Mouse (Mus musculus) kidney, adult 2 months (tissue): ENCODE data around the gene Tex12. TPM values are rescaled to one million over a fixed set of nuclear protein-coding genes. Genes with fewer than 3 reads are reported as not detected.

ENCODE experiments used
- DNase-seq: peaks from one replicate; pipeline ENCODE4 v3.0.0; 2021
- H3K27ac ChIP-seq: fragments of 200-500 bp; 2 replicates; pipeline ENCODE4 v1.5.1; 2012; ENCODE audit warnings: low read depth, low read length, control low read depth, inconsistent platforms; ENCODE audit not compliant: insufficient read depth
- H3K27me3 ChIP-seq: fragments of 200-500 bp; replicated peaks from 2 replicates; pipeline ENCODE4 v1.6.1; 2012; ENCODE audit warnings: mild to moderate bottlenecking, moderate library complexity, low read length, inconsistent platforms; ENCODE audit not compliant: control insufficient read depth, insufficient read depth
- H3K36me3 ChIP-seq: fragments of 200-500 bp; 2 replicates; pipeline ENCODE4 v1.6.1; 2012; ENCODE audit warnings: mild to moderate bottlenecking, moderate library complexity, low read length, inconsistent platforms; ENCODE audit not compliant: control insufficient read depth, insufficient read depth
- H3K4me1 ChIP-seq: fragments of 200-500 bp; 2 replicates; pipeline ENCODE4 v1.6.1; 2011; ENCODE audit warnings: low read length; ENCODE audit not compliant: control insufficient read depth, insufficient read depth
- H3K4me3 ChIP-seq: fragments of 200-500 bp; 2 replicates; pipeline ENCODE4 v1.5.1; 2011; ENCODE audit warnings: mild to moderate bottlenecking, low read depth, low read length, control low read depth; ENCODE audit not compliant: insufficient read depth
- CTCF ChIP-seq: fragments of 200-500 bp; conservative IDR thresholded peaks from 2 replicates; pipeline ENCODE4 v1.5.1; 2011; ENCODE audit warnings: low read depth, mild to moderate bottlenecking, control low read depth, low read length, moderate library complexity, mixed read lengths; ENCODE audit not compliant: insufficient read depth, insufficient read length
- POLR2A ChIP-seq: fragments of 200-500 bp; IDR thresholded peaks from one replicate; pipeline ENCODE4 v1.6.1; 2011; ENCODE audit warnings: low read depth, low read length, control low read depth
- WGBS: fragments of 180-500 bp; shearing (Covaris S2); methylation state at CpG from one replicate; pipeline ENCODE4 v1.1.7; 2018; 5-methylcytosine and 5-hydroxymethylcytosine counted together
- polyA plus RNA-seq: library from polyadenylated mRNA; depleted of rRNA; stranded (reverse); fragments of >200 nt; gene quantifications from 2 replicates; pipeline ENCODE4 v1.2.3, GENCODE M21; 2012

The Tex12 gene
- polyA plus RNA-seq, 1 experiment: not detected

DNA sequence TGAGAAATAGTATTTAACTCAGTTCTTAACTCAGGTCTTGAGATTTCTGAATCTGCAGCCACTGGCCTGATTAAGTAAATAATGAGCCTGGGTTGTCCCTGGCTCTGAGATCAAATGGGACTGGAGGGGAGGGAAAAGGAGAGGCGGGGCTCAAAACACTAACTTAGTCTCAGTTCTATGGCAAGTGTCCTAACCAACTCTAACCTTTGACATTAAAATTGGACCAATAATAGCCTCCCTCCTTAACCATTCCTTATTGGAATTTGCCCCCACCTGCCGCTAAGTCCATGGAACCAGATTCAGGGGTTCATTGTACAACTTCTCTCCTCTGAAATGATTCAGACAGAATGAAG lies 6.1 kb downstream of the Tex12 start, which contains the start of gene Bco2:
TSS of gene Bco2 (minus strand) at position 88 of the 353 bp plus-strand sequence.
- Histone ChIP-seq H3K27ac (peak within 1 kb of the TSS; percentile 85), H3K27me3 (no peaks in the 10 kb centered on the region), H3K4me1 (peaks cover 7% of the 10 kb centered on the region; the same call in 1 of the 2 replicates), H3K4me3 (peak within 1 kb of the TSS; percentile 32), H3K36me3 (no peaks in the 10 kb centered on the region)
- WGBS: 26% methylated on average over 2 of the region's 2 CpGs
- DNase-seq: peak; percentile 85
- TF ChIP-seq CTCF: no peak

DNA sequence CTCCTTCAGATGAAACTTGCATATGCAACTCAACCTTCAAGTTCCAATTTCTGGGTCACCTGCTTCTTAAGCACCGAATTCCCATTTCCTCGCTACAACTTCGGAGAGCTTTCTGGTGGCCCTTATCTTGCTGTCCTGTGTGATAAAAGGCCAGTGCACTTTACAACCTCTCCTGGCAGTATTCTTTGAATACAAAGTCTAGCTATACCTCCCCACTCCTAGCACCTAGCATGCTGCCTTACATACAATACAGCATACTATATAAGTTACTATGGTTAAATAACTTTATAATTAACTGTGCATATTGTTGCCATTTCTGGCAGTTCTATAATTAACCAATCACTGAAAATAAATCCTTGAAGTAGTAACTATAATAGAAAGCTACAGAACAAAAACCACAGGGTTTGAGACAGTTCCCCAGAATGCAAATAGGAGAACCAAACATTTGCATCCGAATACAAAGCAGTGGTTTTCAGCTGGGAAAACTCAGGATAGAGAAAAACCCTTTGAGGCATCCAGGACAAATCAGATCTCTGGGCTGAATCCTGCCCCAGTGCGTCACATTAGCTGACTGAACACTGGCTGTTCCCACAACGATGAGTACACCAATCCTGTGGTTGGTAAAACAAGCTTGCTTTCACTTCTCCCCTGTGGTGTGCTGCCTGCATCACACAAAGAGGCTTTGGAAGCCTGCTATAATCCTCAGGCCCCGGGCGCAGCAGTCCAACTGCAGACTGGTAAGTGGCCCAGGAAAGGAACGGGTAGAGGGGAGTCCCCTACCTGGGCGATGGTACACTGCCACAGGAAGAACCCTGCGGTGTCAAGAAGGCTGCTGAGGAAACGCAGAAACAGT lies 6.7 kb downstream of the Tex12 start, which contains the start of gene Il18:
TSS of gene Il18 (plus strand) at position 587 of the 853 bp plus-strand sequence.
- H3K4me3 ChIP-seq: peak within 1 kb of the TSS; percentile 32
- 34% methylated on average over 12 of the region's 12 CpGs for WGBS
- peak; percentile 55 for DNase-seq
- peaks cover 7% of the 10 kb centered on the region; the same call in 1 of the 2 replicates for H3K4me1 ChIP-seq
- H3K36me3 ChIP-seq: no peaks in the 10 kb centered on the region
- peak within 1 kb of the TSS; percentile 85 for H3K27ac ChIP-seq
- TF ChIP-seq POLR2A (no peak), CTCF (no peak)
- H3K27me3 ChIP-seq: no peaks in the 10 kb centered on the region

DNA sequence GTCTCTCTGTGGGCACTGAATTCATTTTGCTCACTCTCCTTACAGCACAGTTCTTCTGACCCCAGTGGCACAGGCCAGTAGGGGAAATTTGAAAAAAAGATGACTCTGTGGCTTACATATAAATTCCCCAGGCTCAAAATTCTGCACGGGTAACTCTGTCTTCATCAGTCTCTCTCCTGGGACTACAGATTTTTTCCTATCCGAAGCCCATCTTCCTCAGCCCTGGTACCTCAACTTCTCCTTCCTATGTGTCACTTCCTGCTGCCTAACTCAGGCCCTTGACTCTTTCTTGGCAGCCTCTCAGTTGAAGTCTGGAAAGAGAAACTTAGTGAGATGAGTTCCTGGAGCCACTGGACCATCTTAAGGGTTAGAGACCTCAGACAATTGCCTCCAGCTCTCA lies 7.6 kb downstream of the Tex12 start:
- DNase-seq: no peak
- Histone ChIP-seq H3K27me3 (no peaks in the 10 kb centered on the region), H3K4me3 (no peak overlapping the region), H3K4me1 (peaks cover 7% of the 10 kb centered on the region; the same call in 1 of the 2 replicates), H3K27ac (no peak overlapping the region), H3K36me3 (no peaks in the 10 kb centered on the region)
- no peak for TF ChIP-seq POLR2A
- TF ChIP-seq CTCF: no peak
- WGBS: 67% methylated on average over 2 of the region's 2 CpGs

DNA sequence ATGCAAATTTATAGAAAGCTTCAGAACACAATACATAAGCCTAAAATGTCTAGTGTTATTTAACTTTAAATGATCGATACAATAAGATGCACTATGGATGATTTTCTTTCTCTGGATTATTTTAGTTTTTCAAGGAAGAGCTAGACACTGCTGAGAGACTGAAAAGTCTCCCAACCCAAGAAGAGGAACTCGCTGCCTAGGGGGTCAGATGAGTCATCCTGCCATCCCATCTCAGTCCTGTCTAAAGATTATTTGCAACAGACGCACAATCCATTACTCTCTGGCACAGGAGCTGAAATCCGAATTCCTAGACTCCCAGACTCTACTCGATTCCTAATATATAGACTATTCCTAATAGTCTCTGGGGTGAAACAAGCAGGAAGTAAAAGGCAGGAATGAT lies 8.9 kb downstream of the Tex12 start:
- TF ChIP-seq POLR2A (no peak), CTCF (no peak)

DNA sequence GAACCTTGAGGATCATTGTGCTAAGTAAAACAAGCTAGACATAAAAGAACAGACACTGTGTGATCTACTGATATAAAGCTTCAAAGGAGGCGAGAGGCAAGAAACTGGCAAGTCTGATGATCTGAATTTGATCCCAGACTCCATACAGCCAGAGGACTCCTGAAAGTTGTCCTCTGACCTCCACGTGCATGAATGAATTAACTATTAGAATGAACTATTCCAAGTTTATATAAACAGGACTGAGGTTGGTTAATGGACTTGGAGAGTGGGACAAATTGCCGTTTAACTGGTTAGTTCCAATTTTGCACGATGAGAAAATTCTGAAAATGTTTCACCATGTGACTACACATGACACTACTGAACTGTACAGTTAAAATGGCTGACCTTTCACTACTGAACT lies 12.2 kb downstream of the Tex12 start:
- DNase-seq: peak; percentile 61
- no peaks in the 10 kb centered on the region for H3K27me3 ChIP-seq
- 53% methylated on average over 4 of the region's 4 CpGs for WGBS
- H3K4me3 ChIP-seq: no peak overlapping the region
- peaks cover 5% of the 10 kb centered on the region; the same call in 1 of the 2 replicates for H3K4me1 ChIP-seq
- TF ChIP-seq POLR2A: no peak
- TF ChIP-seq CTCF: no peak
- no peaks in the 10 kb centered on the region for H3K36me3 ChIP-seq
- no peak overlapping the region; the same call in 1 of the 2 replicates for H3K27ac ChIP-seq

More for the DNA sequence above, 8.9 kb downstream of the Tex12 start:
- no peaks in the 10 kb centered on the region for H3K36me3 ChIP-seq
- H3K4me1 ChIP-seq: peaks cover 7% of the 10 kb centered on the region; the same call in 1 of the 2 replicates
- WGBS: 67% methylated on average over 5 of the region's 5 CpGs
- no peak for DNase-seq
- H3K4me3 ChIP-seq: no peak overlapping the region
- no peak overlapping the region for H3K27ac ChIP-seq
- H3K27me3 ChIP-seq: no peaks in the 10 kb centered on the region

DNA sequence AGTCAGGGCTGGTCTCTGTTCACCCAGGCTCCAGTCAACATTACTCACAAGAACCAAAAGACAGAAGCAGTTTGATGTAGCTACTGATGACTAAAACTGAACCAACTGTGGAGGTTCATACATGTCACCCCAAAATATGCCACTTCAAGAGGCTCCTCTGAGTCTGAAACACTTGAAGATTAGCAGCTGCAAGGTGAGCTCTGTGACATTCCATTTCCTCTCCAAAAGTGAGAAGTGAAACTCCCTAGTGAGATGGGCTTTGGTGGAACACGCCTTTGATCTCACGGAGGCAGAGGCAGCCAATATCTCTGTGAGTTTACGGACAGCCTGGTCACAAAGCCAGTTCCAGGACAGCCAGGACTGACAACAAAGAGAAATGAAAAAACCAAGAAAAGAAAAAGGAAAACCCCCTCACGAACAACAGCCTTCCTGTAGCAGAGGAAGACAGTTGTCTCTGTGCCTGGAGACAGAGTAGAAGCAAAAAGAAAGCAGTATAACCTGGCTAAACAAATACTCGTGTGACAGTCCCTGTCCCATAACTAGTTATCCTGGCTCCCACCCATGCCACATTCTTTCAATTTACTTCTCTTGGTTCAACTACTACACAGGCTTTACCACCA lies 13.2 kb downstream of the Tex12 start:
- Histone ChIP-seq H3K4me1 (no peaks in the 10 kb centered on the region; the same call in 1 of the 2 replicates), H3K4me3 (no peak overlapping the region), H3K36me3 (no peaks in the 10 kb centered on the region), H3K27me3 (no peaks in the 10 kb centered on the region), H3K27ac (no peak overlapping the region)
- TF ChIP-seq CTCF (no peak), POLR2A (no peak)
- DNase-seq: no peak
- 51% methylated on average over 5 of the region's 5 CpGs for WGBS

DNA sequence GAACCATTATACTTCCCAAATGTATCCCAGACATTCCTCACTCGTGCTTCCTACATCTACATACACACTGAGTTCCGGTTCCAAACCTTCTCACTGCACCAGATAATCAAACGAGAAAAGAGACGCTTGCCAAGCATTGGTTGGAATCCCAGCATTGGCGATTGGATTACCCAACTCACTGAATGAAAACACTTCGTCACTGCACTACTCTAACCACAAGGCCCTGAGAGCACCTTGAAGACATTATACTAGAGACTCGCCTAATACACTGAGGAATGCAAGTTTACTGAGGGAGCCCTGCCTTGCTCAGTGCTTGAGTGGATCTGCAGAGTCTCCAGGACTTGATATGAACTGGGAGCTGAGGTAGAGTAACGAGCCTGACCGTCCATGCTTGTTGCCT lies 18.7 kb downstream of the Tex12 start:
- H3K4me3 ChIP-seq: no peak overlapping the region
- H3K36me3 ChIP-seq: no peaks in the 10 kb centered on the region
- no peak for DNase-seq
- H3K27me3 ChIP-seq: no peaks in the 10 kb centered on the region
- WGBS: 82% methylated on average over 9 of the region's 9 CpGs
- H3K27ac ChIP-seq: no peak overlapping the region
- no peaks in the 10 kb centered on the region for H3K4me1 ChIP-seq
- no peak for TF ChIP-seq CTCF
- no peak for TF ChIP-seq POLR2A
